Mouse (Mus musculus) heart, embryonic 12.5 days (tissue): ENCODE measurements around the gene Ap4s1. TPM values are rescaled to one million over a fixed set of nuclear protein-coding genes. Genes with fewer than 3 reads are reported as not detected.
"Not testable (repeated sequence)": the region's sequence is repeated elsewhere in the genome, so short reads cannot be mapped to it uniquely, and the experiment has no call there.

ENCODE experiments used
- ATAC-seq: fragments of 200-750 bp; cut with Nextera tagmentation; 2 replicates; pipeline ENCODE4 v1.8.0; 2017; ENCODE audit warnings: moderate TSS enrichment, moderate library complexity; ENCODE audit not compliant: insufficient number of reproducible peaks, low FRiP score
- H3K27ac ChIP-seq: fragments of 300-500 bp; sonication (generic); 2 replicates; pipeline ENCODE4 v1.5.1; 2016; ENCODE audit warnings: mild to moderate bottlenecking, moderate library complexity; ENCODE audit not compliant: poor library complexity, severe bottlenecking
- H3K27me3 ChIP-seq: fragments of 300-500 bp; sonication (generic); replicated peaks from 2 replicates; pipeline ENCODE4 v1.6.1; 2016; ENCODE audit warnings: mild to moderate bottlenecking, moderate library complexity
- H3K36me3 ChIP-seq: fragments of 300-500 bp; sonication (generic); 2 replicates; pipeline ENCODE4 v1.6.1; 2016; ENCODE audit warnings: mild to moderate bottlenecking, moderate library complexity
- H3K4me1 ChIP-seq: fragments of 300-500 bp; sonication (generic); replicated peaks from 2 replicates; pipeline ENCODE4 v1.6.1; 2016; ENCODE audit warnings: mild to moderate bottlenecking
- H3K4me2 ChIP-seq: fragments of 300-500 bp; sonication (generic); 2 replicates; pipeline ENCODE4 v1.6.1; 2016; ENCODE audit warnings: mild to moderate bottlenecking, moderate library complexity
- H3K4me3 ChIP-seq: fragments of 300-500 bp; sonication (generic); 2 replicates; pipeline ENCODE4 v1.5.1; 2016; ENCODE audit warnings: mild to moderate bottlenecking
- H3K9ac ChIP-seq: fragments of 300-500 bp; sonication (generic); 2 replicates; pipeline ENCODE4 v1.6.1; 2016; ENCODE audit warnings: mild to moderate bottlenecking, moderate library complexity
- H3K9me3 ChIP-seq: fragments of 300-500 bp; sonication (generic); replicated peaks from 2 replicates; pipeline ENCODE4 v1.6.1; 2016; ENCODE audit warnings: mild to moderate bottlenecking, moderate library complexity
- WGBS: fragments of 180-500 bp; shearing (Covaris S2); methylation state at CpG from one replicate; pipeline ENCODE4 v1.1.7; 2016; 5-methylcytosine and 5-hydroxymethylcytosine counted together
- polyA plus RNA-seq: library from polyadenylated mRNA; unstranded; fragments of >200 nt; fragmentation: Nextera tagmentation; extraction: Ambion mirVana; gene quantifications from 2 replicates; pipeline ENCODE4 v1.2.1, GENCODE M21; 2016

The Ap4s1 gene
- polyA plus RNA-seq, result 36.3 and 36.6 TPM in 2 replicates

DNA sequence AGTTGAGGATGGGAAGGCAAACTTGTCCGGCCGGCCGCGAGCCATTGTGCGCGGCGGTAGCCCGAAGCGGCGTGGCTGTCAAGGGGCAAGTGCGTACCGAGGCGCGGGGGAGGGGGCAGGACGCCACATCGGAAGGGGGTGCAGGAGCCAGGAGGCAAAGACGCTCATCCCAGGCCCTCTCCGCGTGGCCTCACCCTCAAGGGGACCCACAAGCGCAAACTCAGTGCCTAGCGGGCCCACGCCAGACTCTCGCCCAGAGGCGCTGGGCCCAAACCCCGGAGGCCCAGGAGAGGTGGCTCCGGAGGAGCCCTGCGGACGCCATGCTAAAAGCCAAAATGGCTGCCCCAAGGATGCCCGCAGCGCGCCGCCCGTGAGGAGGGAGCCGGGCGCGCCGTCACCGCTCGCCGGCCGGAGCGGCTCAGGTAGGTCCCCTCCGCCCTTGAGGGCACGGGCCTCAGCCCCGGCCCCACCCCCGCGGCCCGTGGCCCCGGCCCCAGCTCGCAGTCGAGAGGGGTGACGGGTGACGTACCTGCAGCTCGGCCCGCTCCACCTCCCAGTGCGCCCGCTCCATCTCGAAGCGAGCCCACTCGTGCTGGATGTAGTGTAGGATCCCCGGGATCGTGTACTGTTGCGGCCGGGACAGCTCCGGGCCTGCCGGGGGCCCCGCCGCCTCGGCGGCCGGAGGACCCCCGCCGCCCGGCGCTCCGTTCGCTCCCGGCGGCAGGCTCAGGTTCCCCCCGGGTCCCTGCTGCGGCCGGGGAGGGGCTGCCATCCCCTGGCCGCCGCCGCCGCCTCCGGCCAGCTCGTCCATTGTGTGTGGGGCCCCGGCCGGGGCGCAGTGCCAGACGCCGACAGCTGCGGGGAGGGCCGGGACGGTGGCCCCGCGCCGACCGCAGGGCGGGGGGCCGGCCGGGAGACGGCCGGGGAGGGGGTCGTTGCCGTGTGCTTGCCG, at the start of gene Ap4s1:
Gene Ap4s1 (plus strand): TSS at position 141 of the 952 bp plus-strand sequence.
- WGBS, result under 1% methylated on average over 106 of the region's 108 CpGs

DNA sequence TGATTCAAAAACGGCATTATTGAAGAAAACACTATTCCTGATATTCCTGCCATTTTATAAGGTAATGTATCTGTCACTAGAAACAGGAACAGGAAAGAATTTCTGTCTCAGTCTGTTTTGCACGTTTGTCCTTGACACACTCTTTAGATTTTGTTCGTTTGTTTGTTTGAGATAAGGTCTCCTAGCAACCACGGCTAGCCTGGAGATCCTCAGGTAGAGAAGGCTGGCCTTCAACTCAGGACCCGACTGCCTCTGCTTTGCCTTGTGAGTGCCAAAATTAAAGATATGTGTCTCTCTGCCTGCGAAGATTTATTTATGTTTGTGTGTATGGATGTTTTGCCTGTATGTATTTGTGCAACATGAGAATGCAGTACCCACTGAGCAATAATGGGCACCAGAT, 49.0 kb upstream of the Ap4s1 start:
- Histone ChIP-seq H3K4me1 (peaks cover 14% of the 10 kb centered on the region; the same call in 1 of the 2 replicates), H3K27me3 (no peaks in the 10 kb centered on the region), H3K36me3 (peaks cover 13% of the 10 kb centered on the region), H3K4me3 (no peak overlapping the region), H3K9me3 (no peaks in the 10 kb centered on the region), H3K4me2 (no peak overlapping the region), H3K27ac (no peak overlapping the region), H3K9ac (no peak overlapping the region)
- 21% methylated on average over 6 of the region's 6 CpGs for WGBS
- 0 out of 2 replicates have a peak, but pooled peaks have one; percentile 55 for ATAC-seq

More for the DNA sequence above, at the start of gene Ap4s1:
- peak within 1 kb of the TSS; percentile 96 for H3K9ac ChIP-seq
- peak; percentile 71 for ATAC-seq
- no peaks in the 10 kb centered on the region for H3K27me3 ChIP-seq
- peak within 1 kb of the TSS; percentile 76 for H3K4me3 ChIP-seq
- H3K36me3 ChIP-seq, result no peaks in the 10 kb centered on the region
- H3K9me3 ChIP-seq, result no peaks in the 10 kb centered on the region
- H3K27ac ChIP-seq, result peak within 1 kb of the TSS; percentile 100
- peaks cover 28% of the 10 kb centered on the region for H3K4me1 ChIP-seq
- H3K4me2 ChIP-seq, result peak within 1 kb of the TSS; percentile 69

DNA sequence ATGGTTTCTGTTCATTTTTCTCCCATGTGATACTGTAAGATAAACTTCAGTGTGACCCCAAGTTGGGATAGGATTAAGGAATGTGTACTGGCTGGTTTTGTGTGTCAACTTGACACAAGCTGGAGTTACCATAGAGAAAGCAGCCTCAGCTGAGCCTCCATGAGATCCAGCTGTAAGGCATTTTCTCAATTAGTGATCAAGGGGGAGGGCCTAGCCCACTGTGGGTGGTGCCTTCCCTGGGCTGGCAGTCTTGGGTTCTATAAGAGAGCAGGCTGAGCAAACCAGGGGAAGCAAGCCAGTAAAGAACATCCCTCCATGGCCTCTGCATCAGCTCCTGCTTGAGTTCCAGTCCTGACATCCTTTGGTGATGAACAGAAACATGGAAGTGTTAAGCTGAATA, 41.4 kb upstream of the Ap4s1 start:
- not testable (repeated sequence) for H3K9ac ChIP-seq, ATAC-seq, H3K4me2 ChIP-seq, H3K4me3 ChIP-seq, H3K9me3 ChIP-seq, H3K27me3 ChIP-seq, H3K4me1 ChIP-seq, H3K27ac ChIP-seq
- H3K36me3 ChIP-seq, result peaks cover 30% of the 10 kb centered on the region

DNA sequence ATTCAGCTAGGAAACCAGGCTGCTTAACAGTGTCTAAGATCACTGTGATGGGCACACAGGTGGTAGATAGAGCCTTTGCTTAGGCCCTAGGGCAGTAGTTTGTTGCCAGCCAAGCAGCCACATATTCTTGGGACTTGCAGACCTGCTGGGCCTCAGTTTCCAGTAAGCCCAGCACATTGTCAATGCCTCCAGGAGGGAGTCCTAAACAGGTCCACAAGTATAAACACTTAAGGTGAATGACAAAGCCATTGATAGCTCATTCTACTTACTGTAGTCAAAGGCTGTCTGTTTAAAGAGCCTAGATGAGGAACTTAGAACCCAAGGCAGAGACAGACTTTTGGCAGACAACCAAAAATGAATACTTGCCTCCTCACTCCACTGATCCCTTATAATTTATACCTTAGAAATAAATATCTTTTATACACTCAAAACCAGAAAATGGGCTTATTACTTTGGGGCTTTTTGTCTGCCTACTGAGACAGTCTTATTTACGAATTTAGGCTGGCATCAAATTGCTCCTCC, 34.8 kb upstream of the Ap4s1 start:
- no peak overlapping the region for H3K4me3 ChIP-seq
- H3K4me2 ChIP-seq, result no peak overlapping the region
- WGBS, result 86% methylated on average over 1 of the region's 1 CpGs
- ATAC-seq, result no peak
- 0 out of 2 replicates have a peak, but pooled peaks cover 4% of the 10 kb centered on the region for H3K4me1 ChIP-seq
- H3K9ac ChIP-seq, result no peak overlapping the region
- no peak overlapping the region for H3K27ac ChIP-seq
- no peaks in the 10 kb centered on the region for H3K27me3 ChIP-seq
- H3K9me3 ChIP-seq, result no peaks in the 10 kb centered on the region
- peaks cover 15% of the 10 kb centered on the region for H3K36me3 ChIP-seq

DNA sequence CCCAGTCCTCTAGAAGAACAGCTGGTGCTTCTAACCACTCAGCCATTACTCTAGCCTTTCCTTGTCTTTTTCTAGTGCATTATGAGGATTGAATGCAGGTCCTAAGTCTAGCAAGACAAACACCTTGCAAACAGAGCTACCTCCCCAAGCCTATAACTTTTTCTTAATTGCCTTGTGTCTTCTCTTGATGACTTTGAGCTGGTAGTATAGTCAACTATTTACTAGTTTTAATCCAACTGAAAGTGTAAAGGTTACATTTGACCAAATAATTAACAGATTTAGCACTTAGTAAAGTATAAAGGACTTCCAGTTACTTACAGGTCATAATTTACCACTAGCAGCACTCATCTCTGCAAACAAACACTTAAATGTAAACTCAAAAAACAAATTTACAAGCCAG, 27.8 kb upstream of the Ap4s1 start:
- ATAC-seq, result no peak
- no peaks in the 10 kb centered on the region for H3K36me3 ChIP-seq
- H3K9ac ChIP-seq, result no peak overlapping the region
- H3K4me1 ChIP-seq, result peaks cover 20% of the 10 kb centered on the region
- no peaks in the 10 kb centered on the region for H3K27me3 ChIP-seq
- no peaks in the 10 kb centered on the region for H3K9me3 ChIP-seq
- H3K27ac ChIP-seq, result no peak overlapping the region
- H3K4me3 ChIP-seq, result no peak overlapping the region
- no peak overlapping the region for H3K4me2 ChIP-seq

DNA sequence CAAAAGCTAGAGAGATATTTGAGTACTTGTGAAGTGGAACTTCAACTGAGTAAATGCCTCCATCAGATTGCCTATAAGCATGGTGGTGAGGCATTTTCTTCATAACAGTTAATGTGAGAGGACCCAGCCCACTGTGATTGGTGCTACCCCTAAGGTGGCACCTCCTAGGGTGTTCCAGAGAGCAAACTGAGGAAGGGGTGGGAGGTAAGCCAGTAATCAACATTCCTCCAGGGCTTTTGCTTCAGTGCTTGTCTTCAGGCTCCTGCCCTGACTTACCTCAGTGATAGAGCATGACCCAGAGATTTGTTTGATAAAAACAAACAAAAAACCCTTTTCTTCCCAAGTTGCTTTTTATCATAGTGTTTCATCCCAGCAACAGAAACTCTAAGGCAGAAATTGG, 26.9 kb upstream of the Ap4s1 start:
- Histone ChIP-seq H3K27me3 (no peaks in the 10 kb centered on the region), H3K4me3 (no peak overlapping the region), H3K36me3 (no peaks in the 10 kb centered on the region), H3K9me3 (no peaks in the 10 kb centered on the region), H3K4me2 (no peak overlapping the region), H3K9ac (no peak overlapping the region), H3K4me1 (peaks cover 20% of the 10 kb centered on the region), H3K27ac (no peak overlapping the region)
- ATAC-seq, result no peak

DNA sequence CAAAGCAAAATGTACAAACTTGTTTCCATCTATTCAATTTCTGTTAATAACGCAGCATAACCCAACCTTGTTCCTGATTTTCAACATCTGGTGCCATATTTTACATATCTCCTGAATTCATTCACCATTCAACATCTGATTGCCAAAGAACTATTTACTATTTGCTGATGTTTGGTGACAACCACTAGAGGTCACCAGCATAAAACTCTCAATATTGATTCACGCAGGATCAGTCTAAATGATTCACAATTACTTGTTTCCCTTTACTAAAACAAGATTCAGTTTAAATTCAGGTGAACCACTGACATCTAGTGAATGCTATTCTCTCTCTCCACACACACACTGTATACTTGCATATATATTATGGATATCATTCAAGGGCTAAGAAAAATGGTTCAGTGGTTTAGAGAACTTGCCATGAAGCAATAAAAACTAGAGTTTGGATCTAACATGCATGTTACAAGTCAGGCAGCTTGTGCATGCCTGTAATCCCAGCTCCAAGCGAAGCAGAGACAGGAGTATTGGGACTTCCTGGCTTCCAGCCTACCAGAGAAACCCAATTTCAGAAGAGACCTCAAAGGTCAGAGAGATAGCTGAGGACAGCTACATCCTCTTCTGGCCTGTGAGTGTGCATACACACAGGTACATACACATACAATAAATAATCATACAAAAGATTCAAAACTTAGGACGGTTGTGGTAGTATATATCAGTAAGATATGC, 24.0 kb upstream of the Ap4s1 start:
- no peak overlapping the region for H3K9ac ChIP-seq
- H3K9me3 ChIP-seq, result no peaks in the 10 kb centered on the region
- no peak for ATAC-seq
- no peak overlapping the region for H3K4me2 ChIP-seq
- peaks cover 25% of the 10 kb centered on the region for H3K4me1 ChIP-seq
- no peak overlapping the region for H3K27ac ChIP-seq
- WGBS, result 65% methylated on average over 4 of the region's 4 CpGs
- no peak overlapping the region for H3K4me3 ChIP-seq
- no peaks in the 10 kb centered on the region for H3K36me3 ChIP-seq
- no peaks in the 10 kb centered on the region for H3K27me3 ChIP-seq

DNA sequence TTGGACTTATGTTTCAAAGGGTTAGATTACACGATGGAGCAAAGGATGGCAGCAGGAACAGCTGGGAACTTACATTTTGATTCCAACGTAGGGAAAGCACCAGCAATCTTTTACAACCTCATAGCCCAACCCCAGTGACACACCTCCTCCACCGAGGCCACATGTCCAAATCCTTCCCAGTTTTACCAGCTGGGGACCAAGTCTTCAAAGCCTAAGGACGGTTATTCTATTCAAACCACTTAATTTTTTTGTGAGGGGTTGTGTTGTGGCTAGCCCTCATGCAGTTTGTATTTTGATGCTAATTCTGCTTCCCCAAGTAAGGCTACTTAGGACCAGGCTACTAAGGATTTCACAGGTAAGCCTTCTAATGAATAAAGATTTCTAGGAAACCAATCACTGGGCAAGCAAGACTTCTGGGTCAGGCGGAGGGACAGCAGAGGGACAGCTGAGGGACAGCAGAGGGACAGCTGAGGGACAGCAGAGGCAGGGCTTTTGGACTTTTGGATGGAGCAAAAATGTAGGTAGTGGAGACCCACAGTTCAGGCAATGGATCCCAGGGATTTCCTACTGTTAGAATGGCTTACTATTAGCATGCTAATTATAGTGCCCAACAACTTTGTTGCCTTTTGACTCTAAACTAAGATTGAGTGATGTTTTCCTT, 19.5 kb upstream of the Ap4s1 start:
- Histone ChIP-seq H3K4me2 (no peak overlapping the region), H3K27me3 (no peaks in the 10 kb centered on the region), H3K36me3 (no peaks in the 10 kb centered on the region), H3K27ac (no peak overlapping the region), H3K9ac (no peak overlapping the region), H3K4me1 (peaks cover 42% of the 10 kb centered on the region), H3K9me3 (no peaks in the 10 kb centered on the region), H3K4me3 (no peak overlapping the region)
- 49% methylated on average over 5 of the region's 5 CpGs for WGBS
- ATAC-seq, result no peak

DNA sequence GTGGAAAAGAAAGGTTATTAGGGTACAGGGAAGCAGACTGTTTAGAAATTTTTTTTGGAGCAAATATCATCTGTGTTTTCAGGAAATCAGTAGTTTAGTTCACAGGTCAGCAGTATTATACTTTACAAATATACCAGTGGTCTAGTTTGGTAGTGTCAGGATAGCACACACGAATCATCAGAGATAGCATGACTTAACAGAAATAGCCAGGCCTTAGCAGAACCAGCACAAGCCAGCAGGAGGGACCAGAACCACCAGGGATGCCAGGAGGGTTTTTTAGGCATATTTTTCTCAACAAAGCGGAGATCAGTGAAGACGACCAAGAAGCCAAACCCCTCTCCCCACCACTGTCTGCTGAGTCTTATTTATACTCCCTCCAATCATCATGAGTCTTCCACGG, 17.6 kb upstream of the Ap4s1 start:
- Histone ChIP-seq H3K4me3 (no peak overlapping the region), H3K27me3 (no peaks in the 10 kb centered on the region), H3K4me2 (no peak overlapping the region), H3K4me1 (peaks cover 43% of the 10 kb centered on the region), H3K27ac (no peak overlapping the region), H3K9ac (no peak overlapping the region), H3K36me3 (no peaks in the 10 kb centered on the region), H3K9me3 (no peaks in the 10 kb centered on the region)
- no peak for ATAC-seq
- WGBS, result 51% methylated on average over 4 of the region's 4 CpGs

DNA sequence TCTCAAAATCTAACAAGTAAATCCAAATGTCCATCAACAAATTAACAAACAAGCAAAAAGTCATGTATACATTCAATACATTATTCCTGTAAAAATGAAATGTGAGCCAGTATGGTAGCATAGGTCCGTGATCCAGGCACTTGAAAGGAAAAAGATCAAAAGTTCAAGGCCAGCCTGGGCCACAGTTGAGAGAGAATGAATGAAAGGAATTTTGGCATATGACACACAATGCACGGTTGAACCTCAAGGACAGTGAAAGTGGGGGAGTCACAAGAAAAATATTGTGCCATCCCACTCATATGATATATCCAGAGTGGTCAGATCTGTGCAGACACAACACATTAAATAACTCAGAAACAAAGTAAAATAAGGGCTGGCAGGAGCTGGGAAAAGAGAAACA, 14.4 kb upstream of the Ap4s1 start:
- H3K27me3 ChIP-seq, result no peaks in the 10 kb centered on the region
- no peaks in the 10 kb centered on the region for H3K9me3 ChIP-seq
- H3K36me3 ChIP-seq, result no peaks in the 10 kb centered on the region
- H3K4me3 ChIP-seq, result no peak overlapping the region
- ATAC-seq, result no peak
- H3K27ac ChIP-seq, result no peak overlapping the region
- H3K4me2 ChIP-seq, result no peak overlapping the region
- H3K4me1 ChIP-seq, result peaks cover 55% of the 10 kb centered on the region
- H3K9ac ChIP-seq, result no peak overlapping the region
- WGBS, result 48% methylated on average over 2 of the region's 2 CpGs

DNA sequence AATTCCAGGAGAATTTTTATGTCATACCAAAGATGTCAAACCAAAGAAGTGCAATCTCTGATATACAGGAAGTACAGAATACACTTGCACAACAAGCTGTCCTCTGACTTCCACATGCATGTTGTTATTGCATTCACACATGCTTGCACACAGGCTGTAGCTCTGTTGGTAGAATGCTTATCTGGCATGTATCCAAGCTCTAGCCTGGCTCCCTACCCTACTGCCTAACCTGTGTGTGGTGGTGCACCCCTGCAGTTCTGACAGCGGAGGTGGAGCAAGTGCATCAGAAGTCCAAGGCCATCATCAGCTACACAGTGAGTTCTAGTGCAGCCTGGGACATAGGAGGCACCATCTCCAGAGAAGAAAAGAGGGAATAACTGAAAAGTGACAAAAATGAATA, 12.0 kb upstream of the Ap4s1 start:
- no peak overlapping the region for H3K27ac ChIP-seq
- no peak overlapping the region for H3K4me2 ChIP-seq
- no peak overlapping the region for H3K4me3 ChIP-seq
- 76% methylated on average over 1 of the region's 1 CpGs for WGBS
- no peaks in the 10 kb centered on the region for H3K27me3 ChIP-seq
- peak; percentile 55; the same call in 1 of the 2 replicates for ATAC-seq
- H3K9ac ChIP-seq, result no peak overlapping the region
- no peaks in the 10 kb centered on the region for H3K9me3 ChIP-seq
- H3K4me1 ChIP-seq, result peaks cover 43% of the 10 kb centered on the region
- H3K36me3 ChIP-seq, result no peaks in the 10 kb centered on the region
